Mouse (Mus musculus): ENCODE measurements around the gene Alox5ap. TPM values are rescaled to one million over a fixed set of nuclear protein-coding genes. Genes with fewer than 3 reads are reported as not detected.

Alox5ap gene
- polyA plus RNA-seq (2012; ENCODE audit: insufficient read depth, low replicate concordance), result 15.7 and 31.2 TPM in 2 replicates

- TF ChIP-seq FLI1 (IDR thresholded peaks at IDR 0.05; ENCODE audit: low read length) (no peak), GATA1 (IDR thresholded peaks at IDR 0.05; ENCODE audit: borderline replicate concordance, low read length) (no peak)
- Histone ChIP-seq H3K36me3 (replicated peaks; ENCODE audit: low read length) (peaks cover 22% of the 10 kb centered on the region), H3K27me3 (replicated peaks) (no peaks in the 10 kb centered on the region), H3K9me3 (no peaks in the 10 kb centered on the region), H3K4me1 (peaks cover 78% of the 10 kb centered on the region), H3K4me3 (replicated peaks) (peak within 1 kb of the TSS; percentile 96)
These were observed at the start of gene Alox5ap for GRCm38 (mm10) chr5:149264405-149264804. Alox5ap (plus strand) TSS chr5:149264767.

- Histone ChIP-seq H3K27me3 (replicated peaks) (no peaks in the 10 kb centered on the region), H3K9me3 (peaks cover 11% of the 10 kb centered on the region), H3K4me3 (replicated peaks) (peak overlapping the region; percentile 21), H3K4me1 (peaks cover 84% of the 10 kb centered on the region), H3K36me3 (replicated peaks; ENCODE audit: low read length) (peaks cover 79% of the 10 kb centered on the region)
- TF ChIP-seq GATA1 (IDR thresholded peaks at IDR 0.05; ENCODE audit: borderline replicate concordance, low read length), result no peak
- TF ChIP-seq FLI1 (IDR thresholded peaks at IDR 0.05; ENCODE audit: low read length), result no peak
These were observed 49.0 kb upstream of the Alox5ap start for GRCm38 (mm10) chr5:149215540-149215939.

DNA sequence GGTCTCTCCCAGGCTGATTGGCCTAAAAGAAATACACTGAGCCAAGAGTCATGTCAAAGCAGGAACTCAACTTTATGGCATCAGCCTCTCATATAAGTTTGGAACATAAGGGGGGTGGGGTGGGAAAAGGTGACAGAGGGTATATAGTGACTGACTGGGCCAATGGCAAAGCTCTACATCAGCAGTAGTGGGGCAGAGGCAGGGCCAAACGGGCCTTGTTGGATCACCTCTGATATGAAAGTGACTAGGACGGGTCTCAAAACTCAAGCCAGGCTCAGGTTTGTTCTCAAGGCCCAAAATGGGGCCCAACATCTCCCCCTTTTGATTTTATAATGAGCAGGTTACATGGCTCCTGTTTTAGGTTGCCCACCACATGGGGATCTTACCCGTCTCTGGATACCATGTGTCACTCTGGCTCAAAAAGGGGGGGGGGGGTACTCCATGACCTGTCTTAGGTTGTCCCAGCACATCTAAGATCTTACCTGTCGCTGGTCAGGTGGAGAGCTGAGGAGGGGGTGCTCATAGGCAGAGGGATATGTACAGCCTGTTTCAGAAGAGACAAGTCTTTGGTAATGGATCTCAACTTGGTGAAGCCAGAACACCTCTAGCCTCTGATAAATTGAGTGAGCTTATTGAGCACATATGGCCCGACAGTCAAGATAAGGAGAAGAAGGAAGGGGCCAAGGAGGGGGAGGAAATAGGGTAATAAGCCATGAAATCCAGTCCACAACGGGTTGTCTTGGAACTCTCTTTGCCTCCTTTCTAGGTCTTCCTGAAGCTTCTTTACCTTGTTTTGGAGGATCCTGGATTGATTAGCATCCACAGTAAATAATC lies 46.8 kb upstream of the Alox5ap start:
- Histone ChIP-seq H3K4me1 (peaks cover 69% of the 10 kb centered on the region), H3K27me3 (replicated peaks) (no peaks in the 10 kb centered on the region), H3K9me3 (peaks cover 24% of the 10 kb centered on the region), H3K36me3 (replicated peaks; ENCODE audit: low read length) (peaks cover 70% of the 10 kb centered on the region), H3K4me3 (replicated peaks) (no peak overlapping the region)
- no peak for TF ChIP-seq FLI1 (IDR thresholded peaks at IDR 0.05; ENCODE audit: low read length)
- TF ChIP-seq GATA1 (IDR thresholded peaks at IDR 0.05; ENCODE audit: borderline replicate concordance, low read length), result no peak

DNA sequence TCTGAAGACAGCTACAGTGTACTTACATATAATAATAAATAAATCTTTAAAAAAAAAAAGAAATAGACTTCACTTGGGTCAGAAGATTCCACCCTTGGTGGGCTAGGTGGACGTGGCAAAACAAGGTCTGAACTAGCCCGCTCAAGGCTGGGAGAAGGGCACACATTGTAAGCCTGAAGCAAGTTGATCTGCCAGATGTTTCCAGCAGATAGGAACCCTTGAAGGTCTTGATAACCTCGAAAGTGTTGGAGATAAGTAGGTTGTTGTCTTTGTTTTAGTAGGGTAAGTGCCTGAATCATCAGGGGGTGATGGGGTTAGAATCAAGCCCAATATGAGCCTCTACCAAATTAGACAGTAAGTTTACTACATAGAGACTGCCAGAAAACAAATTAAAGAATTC lies 45.1 kb upstream of the Alox5ap start:
- Histone ChIP-seq H3K9me3 (peaks cover 28% of the 10 kb centered on the region), H3K4me3 (replicated peaks) (no peak overlapping the region), H3K4me1 (peaks cover 64% of the 10 kb centered on the region), H3K36me3 (replicated peaks; ENCODE audit: low read length) (peaks cover 57% of the 10 kb centered on the region), H3K27me3 (replicated peaks) (no peaks in the 10 kb centered on the region)
- TF ChIP-seq GATA1 (IDR thresholded peaks at IDR 0.05; ENCODE audit: borderline replicate concordance, low read length) (no peak), FLI1 (IDR thresholded peaks at IDR 0.05; ENCODE audit: low read length) (no peak)

- TF ChIP-seq GATA1 (IDR thresholded peaks at IDR 0.05; ENCODE audit: borderline replicate concordance, low read length), result no peak
- Histone ChIP-seq H3K27me3 (replicated peaks) (no peaks in the 10 kb centered on the region), H3K36me3 (replicated peaks; ENCODE audit: low read length) (peaks cover 38% of the 10 kb centered on the region), H3K9me3 (peaks cover 28% of the 10 kb centered on the region), H3K4me1 (peaks cover 60% of the 10 kb centered on the region), H3K4me3 (replicated peaks) (no peak overlapping the region)
These were observed 43.2 kb upstream of the Alox5ap start for GRCm38 (mm10) chr5:149221355-149221754.

DNA sequence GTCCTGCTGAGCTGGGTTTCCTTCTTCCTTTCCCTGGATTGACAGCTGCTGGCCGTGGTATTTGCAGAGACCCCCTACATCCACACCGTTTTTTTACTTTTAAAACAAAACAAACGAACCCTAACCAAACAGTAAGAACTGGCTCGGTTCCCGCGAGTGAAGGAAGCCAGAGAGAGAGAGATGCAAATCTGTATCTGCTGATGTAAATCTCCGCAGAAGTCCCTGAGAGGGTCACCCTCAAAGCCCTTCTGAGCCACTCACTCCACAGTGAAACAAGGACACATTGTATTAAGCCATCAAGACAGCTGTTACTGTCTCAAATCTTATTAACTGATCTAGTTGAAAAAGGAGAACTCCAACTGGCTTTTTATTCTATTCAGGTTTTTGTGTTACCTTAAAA lies 39.9 kb upstream of the Alox5ap start:
- H3K4me3 ChIP-seq (replicated peaks), result no peak overlapping the region
- peaks cover 17% of the 10 kb centered on the region for H3K9me3 ChIP-seq
- no peak for TF ChIP-seq GATA1 (IDR thresholded peaks at IDR 0.05; ENCODE audit: borderline replicate concordance, low read length)
- no peak for TF ChIP-seq FLI1 (IDR thresholded peaks at IDR 0.05; ENCODE audit: low read length)
- H3K36me3 ChIP-seq (replicated peaks; ENCODE audit: low read length), result peaks cover 16% of the 10 kb centered on the region
- H3K4me1 ChIP-seq, result peaks cover 53% of the 10 kb centered on the region
- H3K27me3 ChIP-seq (replicated peaks), result no peaks in the 10 kb centered on the region

GRCm38 (mm10) chr5:149228700-149229618 lies 35.6 kb upstream of the Alox5ap start:
- Histone ChIP-seq H3K4me3 (replicated peaks) (peak overlapping the region; percentile 94), H3K36me3 (replicated peaks; ENCODE audit: low read length) (peaks cover 16% of the 10 kb centered on the region), H3K9me3 (no peaks in the 10 kb centered on the region), H3K4me1 (peaks cover 50% of the 10 kb centered on the region), H3K27me3 (replicated peaks) (no peaks in the 10 kb centered on the region)
- TF ChIP-seq GATA1 (IDR thresholded peaks at IDR 0.05; ENCODE audit: borderline replicate concordance, low read length), result no peak
- TF ChIP-seq FLI1 (IDR thresholded peaks at IDR 0.05; ENCODE audit: low read length), result no peak

DNA sequence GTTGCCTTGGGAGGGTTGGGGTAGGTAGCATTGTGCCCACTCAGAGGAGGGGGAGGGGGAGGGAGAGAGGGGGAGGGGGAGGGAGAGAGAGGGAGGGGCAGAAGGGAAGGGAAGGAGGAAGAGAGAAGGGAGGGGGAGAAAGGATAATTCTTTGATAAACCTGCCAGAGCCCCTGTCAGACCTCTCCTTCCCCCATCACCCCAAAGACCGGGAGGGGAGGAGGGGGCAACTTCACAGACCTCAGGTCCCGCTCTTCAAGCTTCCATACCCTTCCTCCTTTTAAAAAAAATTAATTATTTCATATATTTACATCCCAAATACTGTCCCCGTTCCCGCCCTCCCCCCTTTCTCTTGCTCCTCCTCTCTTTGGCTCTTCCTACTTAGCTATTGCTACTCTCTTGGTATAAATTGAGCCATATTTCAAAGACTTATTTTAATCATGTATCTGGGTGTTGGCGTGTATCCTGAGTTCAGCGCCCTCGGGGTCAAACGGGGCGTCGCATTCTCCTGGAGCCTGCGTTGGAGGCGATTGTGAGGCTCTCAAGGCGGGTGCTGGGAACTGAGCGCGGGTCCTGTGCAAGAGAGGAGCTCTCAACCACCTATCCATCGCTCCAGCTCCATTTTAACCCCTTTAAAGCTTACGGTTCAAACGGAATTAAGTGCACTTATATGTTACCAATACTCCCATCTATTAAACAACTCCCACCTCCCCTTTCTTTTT lies 34.8 kb upstream of the Alox5ap start:
- H3K36me3 ChIP-seq (replicated peaks; ENCODE audit: low read length), result peaks cover 15% of the 10 kb centered on the region
- TF ChIP-seq GATA1 (IDR thresholded peaks at IDR 0.05; ENCODE audit: borderline replicate concordance, low read length) (no peak), FLI1 (IDR thresholded peaks at IDR 0.05; ENCODE audit: low read length) (no peak)
- no peaks in the 10 kb centered on the region for H3K27me3 ChIP-seq (replicated peaks)
- H3K9me3 ChIP-seq, result no peaks in the 10 kb centered on the region
- H3K4me3 ChIP-seq (replicated peaks), result peak overlapping the region; percentile 94
- H3K4me1 ChIP-seq, result peaks cover 51% of the 10 kb centered on the region

- TF ChIP-seq FLI1 (IDR thresholded peaks at IDR 0.05; ENCODE audit: low read length) (no peak), GATA1 (IDR thresholded peaks at IDR 0.05; ENCODE audit: borderline replicate concordance, low read length) (no peak)
- H3K27me3 ChIP-seq (replicated peaks), result no peaks in the 10 kb centered on the region
- H3K4me3 ChIP-seq (replicated peaks), result peak overlapping the region; percentile 47
- H3K36me3 ChIP-seq (replicated peaks; ENCODE audit: low read length), result peaks cover 46% of the 10 kb centered on the region
- peaks cover 41% of the 10 kb centered on the region for H3K4me1 ChIP-seq
- H3K9me3 ChIP-seq, result peaks cover 24% of the 10 kb centered on the region
These were observed 29.6 kb upstream of the Alox5ap start for GRCm38 (mm10) chr5:149235002-149235401.

All from megakaryocyte, embryonic 14.5 days (primary cell).